Comparison of ENCODE assay signal across 18 mouse cellular contexts in genomic region chr5:92838351-92838784, GRCm38 (mm10).
A peak's percentile ranks its signal among the peaks of the same experiment; 100 is the strongest.
DNase-seq lines count a peak whose midpoint lies in the region; ATAC-seq and TF ChIP-seq lines count a peak whose summit lies in the region.
"Had no signal": no experiment of that assay in that cellular context is flagged by ENCODE, and none has a peak within 500 bp of the region (broad histone marks: within the 10 kb centered on the region; RNA-seq: fewer than 3 reads in every experiment).

No protein-coding gene starts in this region.

- H3K27me3 ChIP-seq in forebrain, embryonic 14.5 days (replicated peaks; ENCODE audit: control insufficient read depth, insufficient read depth, low read length): no peaks in the 10 kb centered on the region
- no peaks in the 10 kb centered on the region for H3K27me3 ChIP-seq in forebrain, embryonic 11.5 days (ENCODE audit: control insufficient read depth, insufficient read depth, low read length)
- H3K27me3 ChIP-seq in hindbrain, postnatal 0 days (ENCODE audit: insufficient read depth, low read length): no peaks in the 10 kb centered on the region
- no peaks in the 10 kb centered on the region for H3K27me3 ChIP-seq in hindbrain, embryonic 11.5 days (ENCODE audit: control insufficient read depth, insufficient read depth, low read length)
- no peaks in the 10 kb centered on the region for H3K27me3 ChIP-seq in intestine, postnatal 0 days (replicated peaks; ENCODE audit: control insufficient read depth, insufficient read depth, low read length)
- H3K27me3 ChIP-seq: heart, embryonic 13.5 days; midbrain, embryonic 12.5 days had no signal

- H3K4me1 ChIP-seq in forebrain, embryonic 14.5 days (ENCODE audit: control insufficient read depth, insufficient read depth, low read length): peaks cover 17% of the 10 kb centered on the region
- H3K4me1 ChIP-seq in forebrain, embryonic 11.5 days (replicated peaks; ENCODE audit: control insufficient read depth, insufficient read depth, low read length): peaks cover 7% of the 10 kb centered on the region
- no peaks in the 10 kb centered on the region for H3K4me1 ChIP-seq in hindbrain, postnatal 0 days (ENCODE audit: insufficient read depth, low read length)
- 0 out of 2 replicates have a peak, but pooled peaks cover 4% of the 10 kb centered on the region for H3K4me1 ChIP-seq in hindbrain, embryonic 11.5 days (replicated peaks; ENCODE audit: control insufficient read depth, insufficient read depth, low read length)
- H3K4me1 ChIP-seq in intestine, postnatal 0 days (replicated peaks; ENCODE audit: control insufficient read depth, insufficient read depth, low read length): peaks cover 11% of the 10 kb centered on the region; the same call in 1 of the 2 replicates

- no peaks in the 10 kb centered on the region for H3K36me3 ChIP-seq in forebrain, embryonic 14.5 days (ENCODE audit: control insufficient read depth, insufficient read depth, low read length)
- no peaks in the 10 kb centered on the region for H3K36me3 ChIP-seq in forebrain, embryonic 11.5 days (ENCODE audit: control insufficient read depth, insufficient read depth, low read length)
- no peaks in the 10 kb centered on the region for H3K36me3 ChIP-seq in hindbrain, postnatal 0 days (ENCODE audit: insufficient read depth, low read length)
- no peaks in the 10 kb centered on the region for H3K36me3 ChIP-seq in hindbrain, embryonic 11.5 days (ENCODE audit: control insufficient read depth, insufficient read depth, low read length)
- H3K36me3 ChIP-seq in intestine, postnatal 0 days (ENCODE audit: control insufficient read depth, insufficient read depth): no peaks in the 10 kb centered on the region
- H3K36me3 ChIP-seq: midbrain, embryonic 12.5 days had no signal

- no peak overlapping the region for H3K4me3 ChIP-seq in forebrain, embryonic 14.5 days (ENCODE audit: low read depth, low read length)
- H3K4me3 ChIP-seq in forebrain, embryonic 11.5 days (ENCODE audit: low read depth, low read length): no peak overlapping the region
- no peak overlapping the region for H3K4me3 ChIP-seq in hindbrain, postnatal 0 days (ENCODE audit: low read length)
- no peak overlapping the region for H3K4me3 ChIP-seq in hindbrain, embryonic 11.5 days (ENCODE audit: low read depth, low read length)
- H3K4me3 ChIP-seq in intestine, postnatal 0 days (ENCODE audit: low read depth, low read length): no peak overlapping the region
- H3K4me3 ChIP-seq: heart, embryonic 13.5 days; midbrain, embryonic 12.5 days had no signal

- H3K9me3 ChIP-seq in forebrain, embryonic 14.5 days (replicated peaks; ENCODE audit: control insufficient read depth, low read length): no peaks in the 10 kb centered on the region
- H3K9me3 ChIP-seq in forebrain, embryonic 11.5 days (ENCODE audit: control insufficient read depth, low read length): no peaks in the 10 kb centered on the region
- no peaks in the 10 kb centered on the region for H3K9me3 ChIP-seq in hindbrain, postnatal 0 days (ENCODE audit: low read length)
- H3K9me3 ChIP-seq in hindbrain, embryonic 11.5 days (ENCODE audit: control insufficient read depth, low read length): no peaks in the 10 kb centered on the region
- H3K9me3 ChIP-seq in intestine, postnatal 0 days (ENCODE audit: control insufficient read depth): no peaks in the 10 kb centered on the region
- H3K9me3 ChIP-seq: heart, embryonic 13.5 days; midbrain, embryonic 12.5 days had no signal

- no peak for ATAC-seq in forebrain, embryonic 14.5 days
- no peak for ATAC-seq in forebrain, embryonic 11.5 days (replicated peaks; ENCODE audit: low FRiP score)
- peak; percentile 41; the same call in 1 of the 2 replicates for ATAC-seq in hindbrain, postnatal 0 days
- no peak for ATAC-seq in hindbrain, embryonic 11.5 days (ENCODE audit: low FRiP score)
- ATAC-seq in intestine, postnatal 0 days: peak; percentile 83
- ATAC-seq: activated CD4-positive, CD25-positive, alpha-beta regulatory T cell, adult 4 months; lung, postnatal 0 days had no signal

- no peak overlapping the region for H3K9ac ChIP-seq in forebrain, embryonic 14.5 days (ENCODE audit: low read length)
- no peak overlapping the region for H3K9ac ChIP-seq in forebrain, embryonic 11.5 days (ENCODE audit: low read length)
- H3K9ac ChIP-seq in hindbrain, postnatal 0 days (replicated peaks; ENCODE audit: low read length): no peak overlapping the region
- H3K9ac ChIP-seq in hindbrain, embryonic 11.5 days (ENCODE audit: low read depth, low read length): no peak overlapping the region
- no peak overlapping the region for H3K9ac ChIP-seq in intestine, postnatal 0 days (ENCODE audit: low read depth, low read length)
- H3K9ac ChIP-seq: heart, embryonic 13.5 days; midbrain, embryonic 12.5 days had no signal

- 67% methylated on average over 9 of the region's 9 CpGs for WGBS in forebrain, embryonic 14.5 days
- 92% methylated on average over 9 of the region's 9 CpGs for WGBS in forebrain, embryonic 11.5 days
- 65% methylated on average over 9 of the region's 9 CpGs for WGBS in hindbrain, postnatal 0 days
- 93% methylated on average over 9 of the region's 9 CpGs for WGBS in hindbrain, embryonic 11.5 days
- 46% methylated on average over 9 of the region's 9 CpGs for WGBS in intestine, postnatal 0 days

- TF ChIP-seq CTCF in hindbrain, postnatal 0 days (IDR thresholded peaks at IDR 0.05; ENCODE audit: low read depth): no peak
- TF ChIP-seq CTCF in intestine, postnatal 0 days (IDR thresholded peaks at IDR 0.05; ENCODE audit: low read depth): no peak

- H3K27ac ChIP-seq in forebrain, embryonic 14.5 days (ENCODE audit: low read depth, low read length): no peak overlapping the region
- H3K27ac ChIP-seq in forebrain, embryonic 11.5 days (ENCODE audit: low read depth, low read length): no peak overlapping the region
- H3K27ac ChIP-seq in hindbrain, postnatal 0 days: no peak overlapping the region
- H3K27ac ChIP-seq in hindbrain, embryonic 11.5 days (ENCODE audit: low read depth, low read length): no peak overlapping the region
- peak overlapping the region; percentile 43; the same call in 1 of the 2 replicates for H3K27ac ChIP-seq in intestine, postnatal 0 days (ENCODE audit: low read depth, low read length)
- H3K27ac ChIP-seq: kidney, postnatal 0 days; midbrain, embryonic 12.5 days had no signal

- DNase-seq in forebrain, embryonic 14.5 days (ENCODE audit: low spot score): peak; percentile 51
- DNase-seq in forebrain, embryonic 11.5 days (ENCODE audit: low spot score): no peak
- no peak for DNase-seq in hindbrain, postnatal 0 days (ENCODE audit: low spot score)
- no peak for DNase-seq in hindbrain, embryonic 11.5 days (ENCODE audit: low spot score)
- DNase-seq in adipocyte (ENCODE audit: low spot score): peak; percentile 60
- DNase-seq in thymus, postnatal 25 days: no peak
- no peak for DNase-seq in adrenal gland, adult 2 months
- DNase-seq: adrenal gland, postnatal 36 days; cerebellum, adult 2 months; cerebellum, postnatal 36 days; gastrocnemius, postnatal 10 days; heart, adult 11 months had no signal

- H3K4me2 ChIP-seq in forebrain, embryonic 14.5 days (ENCODE audit: low read length): no peak overlapping the region
- H3K4me2 ChIP-seq in forebrain, embryonic 11.5 days (ENCODE audit: low read depth, low read length, severe bottlenecking): no peak overlapping the region
- H3K4me2 ChIP-seq in hindbrain, postnatal 0 days (ENCODE audit: low read depth, low read length): no peak overlapping the region
- no peak overlapping the region for H3K4me2 ChIP-seq in hindbrain, embryonic 11.5 days (replicated peaks; ENCODE audit: low read depth, low read length)
- H3K4me2 ChIP-seq in intestine, postnatal 0 days (replicated peaks; ENCODE audit: low read depth): no peak overlapping the region
- H3K4me2 ChIP-seq: heart, embryonic 13.5 days; midbrain, embryonic 12.5 days had no signal

Comparison
In these comparisons a context has a peak if more than half of its experiments do, and no peak if none do; other contexts are left out.
1. ATAC-seq: peak in hindbrain, postnatal 0 days (single experiment) and intestine, postnatal 0 days (single experiment); none in forebrain, embryonic 14.5 days (single experiment), forebrain, embryonic 11.5 days (single experiment) and hindbrain, embryonic 11.5 days (single experiment).
2. DNase-seq: peak in forebrain, embryonic 14.5 days (single experiment) and adipocyte (single experiment); none in forebrain, embryonic 11.5 days (single experiment), hindbrain, postnatal 0 days (single experiment), hindbrain, embryonic 11.5 days (single experiment), thymus, postnatal 25 days (single experiment) and adrenal gland, adult 2 months (single experiment).